Mouse (Mus musculus) central nervous system, embryonic 18 days (tissue): ENCODE data around the gene Prkca. TPM values are rescaled to one million over a fixed set of nuclear protein-coding genes. Genes with fewer than 3 reads are reported as not detected.

Source experiments
- polyA plus RNA-seq: library from polyadenylated mRNA; depleted of rRNA; stranded (reverse); fragments of >200 nt; gene quantifications from 2 replicates; pipeline ENCODE4 v1.2.3, GENCODE M21; 2012; rRNA removed

Prkca gene
- 18.8 and 20.8 TPM in 2 replicates for polyA plus RNA-seq

GRCm38 (mm10) chr11:108343789-108344462 lies at the start of gene Prkca:
Prkca (minus strand) TSS chr11:108343928.

GRCm38 (mm10) chr11:108342781-108343768 lies 653 bp downstream of the Prkca start, which contains the start of gene Apoh:
Apoh (plus strand) TSS chr11:108343354.

GRCm38 (mm10) chr11:107914634-107915226 lies 429.0 kb downstream of the Prkca start, which contains the start of gene Cacng5:
Cacng5 (minus strand) TSS chr11:107915055.

Other genes with a start within 250 kb of the Prkca start
- 0.21 and 0.36 TPM in 2 replicates for gene Apoh, start 574 bp downstream of the Prkca start, polyA plus RNA-seq
- 9.0 and 10.5 TPM in 2 replicates for gene Cep112, start 81.3 kb upstream of the Prkca start, polyA plus RNA-seq